Mouse (Mus musculus) kidney, embryonic 16.5 days (tissue): ENCODE measurements around the gene 9330182L06Rik. TPM values are rescaled to one million over a fixed set of nuclear protein-coding genes. Genes with fewer than 3 reads are reported as not detected.

Experiments
- ATAC-seq: fragments of 200-750 bp; cut with Nextera tagmentation; 2 replicates; pipeline ENCODE4 v1.8.0; 2017; ENCODE audit warnings: moderate TSS enrichment; ENCODE audit not compliant: low FRiP score, low TSS enrichment
- H3K27ac ChIP-seq: fragments of 300-500 bp; sonication (generic); 2 replicates; pipeline ENCODE4 v1.5.1; 2014; ENCODE audit warnings: low read length
- H3K27me3 ChIP-seq: fragments of 300-500 bp; sonication (generic); 2 replicates; pipeline ENCODE4 v1.6.1; 2014; ENCODE audit warnings: low read length, control low read depth, mixed read lengths; ENCODE audit not compliant: insufficient read depth
- H3K36me3 ChIP-seq: fragments of 300-500 bp; sonication (generic); 2 replicates; pipeline ENCODE4 v1.6.1; 2014; ENCODE audit warnings: low read length, control low read depth, mixed read lengths; ENCODE audit not compliant: insufficient read depth
- H3K4me1 ChIP-seq: fragments of 300-500 bp; sonication (generic); 2 replicates; pipeline ENCODE4 v1.6.1; 2014; ENCODE audit warnings: low read length, control low read depth, mixed read lengths; ENCODE audit not compliant: insufficient read depth
- H3K4me2 ChIP-seq: fragments of 300-500 bp; sonication (generic); replicated peaks from 2 replicates; pipeline ENCODE4 v1.6.1; 2014; ENCODE audit warnings: low read depth, low read length
- H3K4me3 ChIP-seq: fragments of 300-500 bp; sonication (generic); 2 replicates; pipeline ENCODE4 v1.5.1; 2014; ENCODE audit warnings: mild to moderate bottlenecking, low read length
- H3K9ac ChIP-seq: fragments of 300-500 bp; sonication (generic); replicated peaks from 2 replicates; pipeline ENCODE4 v1.6.1; 2014; ENCODE audit warnings: low read length
- H3K9me3 ChIP-seq: fragments of 300-500 bp; sonication (generic); 2 replicates; pipeline ENCODE4 v1.6.1; 2016; ENCODE audit warnings: low read length, control low read depth
- WGBS: fragments of 180-500 bp; shearing (Covaris S2); extraction: QIAGEN DNeasy Blood & Tissue Kit; methylation state at CpG from one replicate; pipeline ENCODE4 v1.1.7; 2014; 5-methylcytosine and 5-hydroxymethylcytosine counted together
- microRNA counts: library from miRNA; unstranded; fragments of <30 nt; microRNA quantifications from one replicate; lab custom pipeline; 2016
- microRNA-seq: library from miRNA; unstranded; fragments of <30 nt; microRNA quantifications from one replicate; pipeline ENCODE4, GENCODE M21; 2016
- polyA plus RNA-seq: library from polyadenylated mRNA; unstranded; fragments of >200 nt; fragmentation: Nextera tagmentation; extraction: Ambion mirVana; gene quantifications from 2 replicates; pipeline ENCODE4 v1.2.1, GENCODE M21; 2015

Gene 9330182L06Rik
- polyA plus RNA-seq, 1 experiment from 2014 or later: 1.7 TPM

DNA sequence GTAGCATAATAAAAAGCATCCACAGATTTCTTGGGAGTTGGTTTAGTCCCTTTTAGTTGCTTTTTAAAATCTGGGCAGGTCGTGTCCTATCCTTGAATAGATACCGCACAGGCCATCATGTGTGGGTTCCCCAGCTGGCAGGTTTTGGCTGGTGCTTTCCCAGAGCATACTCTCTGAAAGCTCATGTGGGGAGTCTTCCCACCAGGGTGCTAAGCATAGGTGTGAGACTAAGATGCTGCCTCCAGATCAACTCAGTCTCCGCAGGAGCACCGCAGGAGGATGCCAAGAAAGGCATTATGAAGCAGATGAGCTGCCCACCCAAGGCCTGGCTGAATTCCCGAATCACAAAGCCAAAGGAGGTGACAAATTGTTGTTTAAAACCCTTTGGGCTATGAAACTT is 229.5 kb downstream of the 9330182L06Rik start:
- Histone ChIP-seq H3K4me2 (no peak overlapping the region), H3K36me3 (no peaks in the 10 kb centered on the region), H3K4me3 (no peak overlapping the region), H3K9ac (no peak overlapping the region), H3K27ac (no peak overlapping the region), H3K4me1 (no peaks in the 10 kb centered on the region), H3K27me3 (no peaks in the 10 kb centered on the region), H3K9me3 (no peaks in the 10 kb centered on the region)
- 24% methylated on average over 5 of the region's 5 CpGs for WGBS
- no peak for ATAC-seq

DNA sequence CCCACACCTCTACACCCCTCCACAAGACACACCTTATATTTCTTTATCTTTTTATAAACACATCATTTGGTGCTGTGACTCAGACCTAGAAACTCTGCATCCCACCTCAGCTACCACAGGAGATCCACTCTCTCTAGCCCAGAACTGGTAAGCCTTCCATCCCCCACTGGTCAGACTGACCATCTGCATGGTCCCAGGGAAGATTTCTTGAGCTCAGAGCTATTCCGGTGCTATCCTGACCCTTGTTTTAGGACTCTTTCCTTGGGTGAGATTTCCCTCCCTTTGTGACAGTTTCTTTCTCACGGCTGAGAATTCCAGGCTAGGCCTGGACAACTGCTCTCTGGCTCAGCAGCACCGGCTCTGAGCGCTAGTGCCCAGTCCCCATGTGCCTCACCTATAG is 231.3 kb downstream of the 9330182L06Rik start:
- no peak for ATAC-seq
- H3K4me1 ChIP-seq: no peaks in the 10 kb centered on the region
- 66% methylated on average over 4 of the region's 4 CpGs for WGBS

GRCm38 (mm10) chr5:9511027-9511426 is 245.1 kb downstream of the 9330182L06Rik start:
- ATAC-seq: no peak
- WGBS: 86% methylated on average over 1 of the region's 1 CpGs
- H3K27me3 ChIP-seq: no peaks in the 10 kb centered on the region
- no peaks in the 10 kb centered on the region for H3K4me1 ChIP-seq
- no peak overlapping the region for H3K9ac ChIP-seq
- H3K9me3 ChIP-seq: no peaks in the 10 kb centered on the region
- no peaks in the 10 kb centered on the region for H3K36me3 ChIP-seq
- H3K27ac ChIP-seq: no peak overlapping the region
- no peak overlapping the region for H3K4me2 ChIP-seq
- no peak overlapping the region for H3K4me3 ChIP-seq

More for the DNA sequence above, 231.3 kb downstream of the 9330182L06Rik start:
- no peak overlapping the region for H3K27ac ChIP-seq
- H3K27me3 ChIP-seq: no peaks in the 10 kb centered on the region
- H3K4me3 ChIP-seq: no peak overlapping the region
- no peaks in the 10 kb centered on the region for H3K36me3 ChIP-seq
- H3K9me3 ChIP-seq: no peaks in the 10 kb centered on the region
- H3K9ac ChIP-seq: no peak overlapping the region
- no peak overlapping the region for H3K4me2 ChIP-seq

DNA sequence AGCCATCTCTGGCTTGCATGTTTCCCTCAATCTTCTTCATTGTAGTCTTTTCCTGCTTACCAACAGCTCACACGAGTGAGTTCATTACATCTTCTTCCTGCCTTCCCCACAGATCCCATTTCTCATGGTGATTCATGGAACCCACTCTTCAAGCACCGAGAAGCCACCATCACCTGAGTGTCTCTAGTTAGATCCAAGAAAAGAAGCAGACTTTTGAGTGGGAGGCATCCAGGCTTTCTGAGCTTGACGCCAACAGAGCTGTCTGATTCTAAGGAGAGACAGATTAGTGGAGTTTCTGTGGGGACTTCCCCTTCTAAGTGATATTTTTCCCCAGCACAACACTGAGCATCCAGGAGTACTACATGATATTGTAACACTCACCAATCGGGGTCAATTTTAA is 259.6 kb downstream of the 9330182L06Rik start:
- Histone ChIP-seq H3K4me1 (no peaks in the 10 kb centered on the region), H3K4me3 (no peak overlapping the region), H3K27me3 (no peaks in the 10 kb centered on the region), H3K9me3 (no peaks in the 10 kb centered on the region), H3K36me3 (no peaks in the 10 kb centered on the region), H3K9ac (no peak overlapping the region), H3K27ac (no peak overlapping the region), H3K4me2 (no peak overlapping the region)
- no peak for ATAC-seq
- 81% methylated on average over 4 of the region's 4 CpGs for WGBS

MicroRNA genes within 50 kb of the gene (microRNA counts, 519-probe panel; counts per million panel counts)
- microRNA mmu-miR-879 (lab: Ali Mortazavi, UCI): 104 counts per million, percentile 35 among the panel's probes with 10 or more counts

Small RNAs within 50 kb of the gene (microRNA-seq; reads per million reads assigned to microRNA genes)
- gene Mir879: 3.5 reads per million, percentile 17 among the genes with 10 or more reads in this experiment

Other genes starting within 250 kb of the 9330182L06Rik start
- gene Tmem243, start 165.4 kb upstream of the 9330182L06Rik start, polyA plus RNA-seq: 11.6 and 18.6 TPM in 2 replicates
- gene Dmtf1, start 104.3 kb upstream of the 9330182L06Rik start, polyA plus RNA-seq: 43.9 and 48.9 TPM in 2 replicates